Mouse (Mus musculus) MEL (cell line): ENCODE data around the gene Vcp. TPM values are rescaled to one million over a fixed set of nuclear protein-coding genes. Genes with fewer than 3 reads are reported as not detected.

ENCODE experiments used
- DNase-seq: peaks from one replicate; pipeline ENCODE4 v3.0.0; 2011; ENCODE audit warnings: low read depth, low spot score
- H3K27ac ChIP-seq: 2 replicates; pipeline ENCODE4 v1.5.1; 2012; ENCODE audit warnings: low read depth, mild to moderate bottlenecking, control low read depth, low read length, moderate library complexity; ENCODE audit not compliant: control insufficient read depth
- H3K27me3 ChIP-seq, 2 experiments: fragments of 150-350 bp in 1 of 2; sonication (generic) in 1 of 2; 2 replicates each; pipeline ENCODE4 v1.6.1; 2012; ENCODE audit warnings: low read length in 2 of 2, mild to moderate bottlenecking in 2 of 2, improper control_type of control experiment in 1 of 2, moderate library complexity in 1 of 2; ENCODE audit not compliant: insufficient read depth in 2 of 2, control insufficient read depth in 1 of 2
- H3K36me3 ChIP-seq, 2 experiments: 2 replicates each; pipeline ENCODE4 v1.6.1; 2012 to 2014; ENCODE audit warnings: low read length in 2 of 2, improper control_type of control experiment in 1 of 2, inconsistent platforms in 1 of 2, mild to moderate bottlenecking in 1 of 2; ENCODE audit not compliant: insufficient read depth in 2 of 2, control insufficient read depth in 1 of 2
- H3K4me1 ChIP-seq, 2 experiments: fragments of 150-350 bp in 1 of 2; sonication (generic) in 1 of 2; 2 replicates each; pipeline ENCODE4 v1.6.1; 2012; ENCODE audit warnings: low read length in 2 of 2, improper control_type of control experiment in 1 of 2, mild to moderate bottlenecking in 1 of 2; ENCODE audit not compliant: insufficient read depth in 2 of 2, control insufficient read depth in 1 of 2
- H3K4me3 ChIP-seq, 2 experiments: fragments of 150-350 bp in 1 of 2; sonication (generic) in 1 of 2; 2 replicates each; pipeline ENCODE4 v1.5.1; 2012; ENCODE audit warnings: low read depth in 2 of 2, low read length in 2 of 2, mild to moderate bottlenecking in 2 of 2, moderate library complexity in 2 of 2, control low read depth in 1 of 2, improper control_type of control experiment in 1 of 2; ENCODE audit not compliant: control insufficient read depth in 1 of 2, insufficient read depth in 1 of 2
- H3K79me2 ChIP-seq: 2 replicates; pipeline ENCODE4 v1.6.1; 2012; ENCODE audit warnings: mild to moderate bottlenecking, low read length, moderate library complexity; ENCODE audit not compliant: control insufficient read depth, poor library complexity, insufficient read depth
- H3K9ac ChIP-seq: 2 replicates; pipeline ENCODE4 v1.6.1; 2012; ENCODE audit warnings: low read depth, mild to moderate bottlenecking, control low read depth, low read length, moderate library complexity; ENCODE audit not compliant: control insufficient read depth, poor library complexity, severe bottlenecking
- H3K9me3 ChIP-seq: fragments of 150-350 bp; sonication (generic); replicated peaks from 2 replicates; pipeline ENCODE4 v1.6.1; 2012; ENCODE audit warnings: mild to moderate bottlenecking, low read length, improper control_type of control experiment, moderate library complexity; ENCODE audit not compliant: insufficient read depth
- BHLHE40 ChIP-seq: IDR thresholded peaks from 2 replicates; pipeline ENCODE4 v1.6.1; 2012; ENCODE audit warnings: low read depth, mild to moderate bottlenecking, inconsistent platforms, low read length, improper control_type of control experiment, borderline replicate concordance
- CHD1 ChIP-seq: IDR thresholded peaks from 2 replicates; pipeline ENCODE4 v1.6.1; 2012; ENCODE audit warnings: low read depth, mild to moderate bottlenecking, inconsistent platforms, low read length, improper control_type of control experiment
- CTCF ChIP-seq, 3 experiments: IDR thresholded peaks in 2 of 3; conservative IDR thresholded peaks in 1 of 3; 2 replicates each; pipeline ENCODE4 v1.5.1; 2011 to 2012; ENCODE audit warnings: low read length in 3 of 3, low read depth in 2 of 3, mild to moderate bottlenecking in 2 of 3, improper control_type of control experiment in 1 of 3, inconsistent platforms in 1 of 3, mixed read lengths in 1 of 3, moderate library complexity in 1 of 3; ENCODE audit not compliant: control insufficient read depth in 1 of 3, insufficient read depth in 1 of 3, poor library complexity in 1 of 3, severe bottlenecking in 1 of 3
- E2F4 ChIP-seq: IDR thresholded peaks from 2 replicates; pipeline ENCODE4 v1.6.1; 2011; ENCODE audit warnings: low read depth, low read length, improper control_type of control experiment, borderline replicate concordance
- ELF1 ChIP-seq: IDR thresholded peaks from 2 replicates; pipeline ENCODE4 v1.6.1; 2014; ENCODE audit warnings: low read depth, mild to moderate bottlenecking, inconsistent platforms, low read length, improper control_type of control experiment, moderate library complexity
- ETS1 ChIP-seq: IDR thresholded peaks from 2 replicates; pipeline ENCODE4 v1.6.1; 2012; ENCODE audit warnings: low read depth, mild to moderate bottlenecking, inconsistent platforms, low read length, improper control_type of control experiment, moderate library complexity
- GABPA ChIP-seq: IDR thresholded peaks from 2 replicates; pipeline ENCODE4 v1.6.1; 2012; ENCODE audit warnings: low read depth, mild to moderate bottlenecking, inconsistent platforms, low read length, improper control_type of control experiment, moderate library complexity
- JUND ChIP-seq: IDR thresholded peaks from 2 replicates; pipeline ENCODE4 v1.6.1; 2011; ENCODE audit warnings: low read depth, mild to moderate bottlenecking, improper control_type of control experiment, low read length
- KAT2A ChIP-seq: conservative IDR thresholded peaks from 2 replicates; pipeline ENCODE4 v1.6.1; 2012; ENCODE audit warnings: low read depth, low read length, improper control_type of control experiment, inconsistent platforms
- MAFK ChIP-seq: IDR thresholded peaks from 2 replicates; pipeline ENCODE4 v1.6.1; 2011; ENCODE audit warnings: low read depth, mild to moderate bottlenecking, low read length, improper control_type of control experiment, borderline replicate concordance
- MAX ChIP-seq: IDR thresholded peaks from 2 replicates; pipeline ENCODE4 v1.6.1; 2011; ENCODE audit warnings: low read length, improper control_type of control experiment
- MAZ ChIP-seq: IDR thresholded peaks from 2 replicates; pipeline ENCODE4 v1.6.1; 2012; ENCODE audit warnings: low read depth, mild to moderate bottlenecking, inconsistent platforms, low read length, improper control_type of control experiment
- MEF2A ChIP-seq: IDR thresholded peaks from 2 replicates; pipeline ENCODE4 v1.6.1; 2014; ENCODE audit warnings: low read depth, mild to moderate bottlenecking, inconsistent platforms, low read length, improper control_type of control experiment; ENCODE audit not compliant: poor library complexity, insufficient replicate concordance, severe bottlenecking; ENCODE audit errors: extremely low read depth
- MXI1 ChIP-seq: IDR thresholded peaks from 2 replicates; pipeline ENCODE4 v1.6.1; 2011; ENCODE audit warnings: mild to moderate bottlenecking, low read depth, low read length, improper control_type of control experiment
- MYB ChIP-seq: IDR thresholded peaks from 2 replicates; pipeline ENCODE4 v1.6.1; 2011; ENCODE audit warnings: mild to moderate bottlenecking, low read depth, low read length, improper control_type of control experiment
- NELFE ChIP-seq: IDR thresholded peaks from 2 replicates; pipeline ENCODE4 v1.6.1; 2011; ENCODE audit warnings: low read depth, low read length, improper control_type of control experiment
- NRF1 ChIP-seq: IDR thresholded peaks from 2 replicates; pipeline ENCODE4 v1.6.1; 2014; ENCODE audit warnings: low read depth, mild to moderate bottlenecking, inconsistent platforms, low read length, improper control_type of control experiment, moderate library complexity; ENCODE audit not compliant: poor library complexity, insufficient read depth, severe bottlenecking
- POLR2A ChIP-seq, 2 experiments: IDR thresholded peaks; 2 replicates each; pipeline ENCODE4 v1.6.1; 2011 to 2012; ENCODE audit warnings: low read length in 2 of 2, mild to moderate bottlenecking in 2 of 2, control low read depth in 1 of 2, improper control_type of control experiment in 1 of 2, low read depth in 1 of 2, moderate library complexity in 1 of 2; ENCODE audit not compliant: control insufficient read depth in 1 of 2, insufficient read depth in 1 of 2, poor library complexity in 1 of 2
- POLR2AphosphoS2 ChIP-seq: IDR thresholded peaks from 2 replicates; pipeline ENCODE4 v1.6.1; 2011; ENCODE audit warnings: low read length, improper control_type of control experiment
- RAD21 ChIP-seq: IDR thresholded peaks from 2 replicates; pipeline ENCODE4 v1.6.1; 2011; ENCODE audit warnings: mild to moderate bottlenecking, low read depth, low read length, improper control_type of control experiment
- RCOR1 ChIP-seq: IDR thresholded peaks from 2 replicates; pipeline ENCODE4 v1.6.1; 2012; ENCODE audit warnings: low read depth, mild to moderate bottlenecking, inconsistent platforms, low read length, improper control_type of control experiment
- TAL1 ChIP-seq: IDR thresholded peaks from 2 replicates; pipeline ENCODE4 v1.6.1; 2012; ENCODE audit warnings: mild to moderate bottlenecking, inconsistent platforms, low read length, moderate library complexity, mixed read lengths
- TBP ChIP-seq: IDR thresholded peaks from 2 replicates; pipeline ENCODE4 v1.8.0; 2011; ENCODE audit warnings: low read depth, low read length, improper control_type of control experiment
- TCF12 ChIP-seq: IDR thresholded peaks from 2 replicates; pipeline ENCODE4 v1.6.1; 2014; ENCODE audit warnings: low read depth, mild to moderate bottlenecking, inconsistent platforms, low read length, improper control_type of control experiment, moderate library complexity
- USF2 ChIP-seq, 2 experiments: IDR thresholded peaks; 2 replicates each; pipeline ENCODE4 v1.6.1; 2011 to 2012; ENCODE audit warnings: improper control_type of control experiment in 2 of 2, low read length in 2 of 2, borderline replicate concordance in 1 of 2, inconsistent platforms in 1 of 2, low read depth in 1 of 2, mild to moderate bottlenecking in 1 of 2; ENCODE audit not compliant: insufficient read depth in 1 of 2
- ZC3H11A ChIP-seq: IDR thresholded peaks from 2 replicates; pipeline ENCODE4 v1.6.1; 2012; ENCODE audit warnings: low read depth, mild to moderate bottlenecking, inconsistent platforms, low read length, improper control_type of control experiment
- ZKSCAN1 ChIP-seq: IDR thresholded peaks from 2 replicates; pipeline ENCODE4 v1.6.1; 2012; ENCODE audit warnings: low read depth, mild to moderate bottlenecking, inconsistent platforms, low read length, improper control_type of control experiment, moderate library complexity
- ZMIZ1 ChIP-seq: IDR thresholded peaks from 2 replicates; pipeline ENCODE4 v1.6.1; 2012; ENCODE audit warnings: low read depth, mild to moderate bottlenecking, inconsistent platforms, low read length, improper control_type of control experiment, moderate library complexity
- ZNF384 ChIP-seq: IDR thresholded peaks from 2 replicates; pipeline ENCODE4 v1.6.1; 2012; ENCODE audit warnings: low read depth, mild to moderate bottlenecking, inconsistent platforms, low read length, improper control_type of control experiment
- polyA plus RNA-seq, 2 experiments: library from polyadenylated mRNA; stranded (reverse) in 1 of 2; unstranded in 1 of 2; fragments of >175 nt in 1 of 2; fragments of >200 nt in 1 of 2; gene quantifications; 2 replicates each; pipeline versions ENCODE4 v1.2.1 to v1.2.4; 2012; ENCODE audit warnings: low replicate concordance in 2 of 2, low read depth in 1 of 2; ENCODE audit not compliant: insufficient read length in 2 of 2, insufficient read depth in 1 of 2, missing spikeins in 1 of 2
- total RNA-seq: library from RNA; depleted of rRNA; stranded (reverse); fragments of 300-350 nt; gene quantifications from 2 replicates; pipeline ENCODE4 v1.2.3, GENCODE M21; 2012

Gene Vcp
- total and polyA plus RNA-seq, 3 experiments: 264 to 792 (median 420) TPM

- no peaks in the 10 kb centered on the region for H3K36me3 ChIP-seq
- H3K9ac ChIP-seq: no peak within 1 kb of the TSS
- no peak within 1 kb of the TSS for H3K27ac ChIP-seq
- TF ChIP-seq GABPA (no peak), USF2 (IDR thresholded peaks at IDR 0.05; ENCODE audit: borderline replicate concordance in 1 of 2, insufficient read depth in 1 of 2, low read depth in 1 of 2, low read length in 2 of 2) (no peak), TBP (no peak), NELFE (no peak), POLR2A (IDR thresholded peaks at IDR 0.05; ENCODE audit: control insufficient read depth in 1 of 2, insufficient read depth in 1 of 2, low read depth in 1 of 2, low read length in 2 of 2, poor library complexity in 1 of 2) (no peak), ZKSCAN1 (no peak), ZC3H11A (no peak), ETS1 (no peak), NRF1 (no peak), ZMIZ1 (no peak), ELF1 (no peak), MAZ (no peak), KAT2A (no peak), E2F4 (no peak)
- no peak for DNase-seq
- no peak within 1 kb of the TSS for H3K4me3 ChIP-seq
- no peaks in the 10 kb centered on the region for H3K9me3 ChIP-seq
- H3K79me2 ChIP-seq: no peaks in the 10 kb centered on the region
- no peaks in the 10 kb centered on the region for H3K27me3 ChIP-seq
- no peaks in the 10 kb centered on the region for H3K4me1 ChIP-seq
Observed at GRCm38 (mm10) chr4:42969304-42969703, 31.0 kb downstream of the Vcp start, which contains the start of gene 1700022I11Rik. TSS of gene 1700022I11Rik (plus strand) at chr4:42969604.

- no peak overlapping the region for H3K4me3 ChIP-seq
- no peaks in the 10 kb centered on the region for H3K36me3 ChIP-seq
- no peaks in the 10 kb centered on the region for H3K27me3 ChIP-seq
- H3K4me1 ChIP-seq: no peaks in the 10 kb centered on the region
- H3K9ac ChIP-seq: no peak overlapping the region
- DNase-seq: peak; percentile 89
- H3K9me3 ChIP-seq: no peaks in the 10 kb centered on the region
- H3K79me2 ChIP-seq: no peaks in the 10 kb centered on the region
- H3K27ac ChIP-seq: no peak overlapping the region
- TF ChIP-seq GABPA (no peak), JUND (no peak), POLR2AphosphoS2 (no peak), ZNF384 (no peak), ELF1 (no peak), NELFE (no peak), TAL1 (no peak), NRF1 (no peak), TCF12 (no peak), ETS1 (no peak), MXI1 (no peak), CTCF (IDR thresholded peaks at IDR 0.05 in 2 of 3, conservative IDR thresholded peaks at IDR 0.05 in 1 of 3; ENCODE audit: control insufficient read depth in 1 of 3, insufficient read depth in 1 of 3, low read depth in 2 of 3, low read length in 3 of 3, poor library complexity in 1 of 3, severe bottlenecking in 1 of 3) (peak; percentile 62 to 83 (median 82)), POLR2A (IDR thresholded peaks at IDR 0.05; ENCODE audit: control insufficient read depth in 1 of 2, insufficient read depth in 1 of 2, low read depth in 1 of 2, low read length in 2 of 2, poor library complexity in 1 of 2) (no peak), TBP (no peak), MAX (no peak), MYB (no peak), MEF2A (no peak), MAFK (no peak), CHD1 (no peak), ZKSCAN1 (no peak), BHLHE40 (no peak), RCOR1 (no peak), RAD21 (peak; percentile 69), ZC3H11A (peak; percentile 64)
Observed at GRCm38 (mm10) chr4:42965039-42965719, 35.1 kb downstream of the Vcp start.
